Comparison of ENCODE assay signal across 26 mouse cellular contexts in genomic region chr19:23947871-23948270, GRCm38 (mm10).
DNase-seq lines count a peak whose midpoint lies in the region; ATAC-seq and TF ChIP-seq lines count a peak whose summit lies in the region.
"Had no signal": no experiment of that assay in that cellular context is flagged by ENCODE, and none has a peak within 500 bp of the region (broad histone marks: within the 10 kb centered on the region; RNA-seq: fewer than 3 reads in every experiment).

No protein-coding gene starts in this region.

- H3K9me3 ChIP-seq in forebrain, embryonic 11.5 days (ENCODE audit: control insufficient read depth, low read length), result no peaks in the 10 kb centered on the region
- no peaks in the 10 kb centered on the region for H3K9me3 ChIP-seq in forebrain, embryonic 16.5 days (ENCODE audit: control insufficient read depth, low read length)
- no peaks in the 10 kb centered on the region for H3K9me3 ChIP-seq in hindbrain, embryonic 10.5 days
- H3K9me3 ChIP-seq in hindbrain, embryonic 14.5 days (ENCODE audit: control insufficient read depth, low read length), result no peaks in the 10 kb centered on the region
- H3K9me3 ChIP-seq in midbrain, embryonic 11.5 days (ENCODE audit: control insufficient read depth, low read length), result no peaks in the 10 kb centered on the region
- no peaks in the 10 kb centered on the region for H3K9me3 ChIP-seq in midbrain, postnatal 0 days (ENCODE audit: low read length)
- H3K9me3 ChIP-seq: embryonic facial prominence, embryonic 12.5 days; embryonic facial prominence, embryonic 15.5 days; forebrain, embryonic 13.5 days; heart, embryonic 15.5 days; hindbrain, embryonic 12.5 days; intestine, embryonic 15.5 days had no signal

- no peaks in the 10 kb centered on the region for H3K36me3 ChIP-seq in forebrain, embryonic 11.5 days (ENCODE audit: control insufficient read depth, insufficient read depth, low read length)
- H3K36me3 ChIP-seq in forebrain, embryonic 16.5 days (ENCODE audit: control insufficient read depth, insufficient read depth), result peaks cover 4% of the 10 kb centered on the region; the same call in 1 of the 2 replicates
- H3K36me3 ChIP-seq in hindbrain, embryonic 10.5 days, result no peaks in the 10 kb centered on the region
- peaks cover 37% of the 10 kb centered on the region for H3K36me3 ChIP-seq in hindbrain, embryonic 14.5 days (replicated peaks; ENCODE audit: control insufficient read depth, insufficient read depth)
- H3K36me3 ChIP-seq in midbrain, embryonic 11.5 days (ENCODE audit: control insufficient read depth, insufficient read depth, low read length), result no peaks in the 10 kb centered on the region
- H3K36me3 ChIP-seq in midbrain, postnatal 0 days (ENCODE audit: insufficient read depth, low read length), result peaks cover 31% of the 10 kb centered on the region
- H3K36me3 ChIP-seq: embryonic facial prominence, embryonic 12.5 days; embryonic facial prominence, embryonic 15.5 days; heart, embryonic 12.5 days; heart, embryonic 15.5 days; intestine, embryonic 15.5 days had no signal

- no peak for ATAC-seq in forebrain, embryonic 11.5 days (replicated peaks; ENCODE audit: low FRiP score)
- ATAC-seq in forebrain, embryonic 16.5 days, result no peak
- no peak for ATAC-seq in hindbrain, embryonic 14.5 days (ENCODE audit: low FRiP score)
- no peak for ATAC-seq in midbrain, embryonic 11.5 days (ENCODE audit: low FRiP score)
- ATAC-seq in midbrain, postnatal 0 days (ENCODE audit: low FRiP score), result no peak
- ATAC-seq: forebrain, embryonic 13.5 days had no signal

- DNase-seq in forebrain, embryonic 11.5 days (ENCODE audit: low spot score), result no peak
- no peak for DNase-seq in hindbrain, embryonic 10.5 days (ENCODE audit: low spot score)
- DNase-seq in hindbrain, embryonic 14.5 days (ENCODE audit: low spot score), result no peak
- peak; percentile 81 for DNase-seq in midbrain, embryonic 11.5 days (ENCODE audit: low spot score, missing footprints)
- no peak for DNase-seq in midbrain, postnatal 0 days (ENCODE audit: low spot score)
- DNase-seq: adrenal gland, adult 2 months; adrenal gland, postnatal 14 days; B cell, adult 2 months; cerebellum, adult 11 months; cerebellum, adult 2 months; cerebellum, adult 9-11 months; cerebellum, postnatal 25 days; gastrocnemius, postnatal 25 days; heart, adult 2 months; heart, postnatal 10 days; heart, postnatal 4 days; kidney, adult 11 months had no signal

- H3K27me3 ChIP-seq in forebrain, embryonic 11.5 days (ENCODE audit: control insufficient read depth, insufficient read depth, low read length), result no peaks in the 10 kb centered on the region
- H3K27me3 ChIP-seq in forebrain, embryonic 16.5 days (replicated peaks; ENCODE audit: control insufficient read depth, insufficient read depth, low read length), result no peaks in the 10 kb centered on the region
- peaks cover 6% of the 10 kb centered on the region for H3K27me3 ChIP-seq in hindbrain, embryonic 10.5 days (ENCODE audit: insufficient read depth, poor library complexity, severe bottlenecking)
- no peaks in the 10 kb centered on the region for H3K27me3 ChIP-seq in hindbrain, embryonic 14.5 days (ENCODE audit: control insufficient read depth, insufficient read depth, low read length)
- peaks cover 3% of the 10 kb centered on the region; the same call in 1 of the 2 replicates for H3K27me3 ChIP-seq in midbrain, embryonic 11.5 days (ENCODE audit: control insufficient read depth, insufficient read depth, low read length)
- H3K27me3 ChIP-seq in midbrain, postnatal 0 days (ENCODE audit: insufficient read depth, low read length), result no peaks in the 10 kb centered on the region
- H3K27me3 ChIP-seq: CH12.LX; embryonic facial prominence, embryonic 12.5 days; embryonic facial prominence, embryonic 15.5 days; forebrain, embryonic 13.5 days; heart, embryonic 15.5 days; hindbrain, embryonic 12.5 days; intestine, embryonic 15.5 days had no signal

- no peak overlapping the region for H3K9ac ChIP-seq in forebrain, embryonic 11.5 days (ENCODE audit: low read length)
- H3K9ac ChIP-seq in forebrain, embryonic 16.5 days (replicated peaks; ENCODE audit: low read depth, low read length), result no peak overlapping the region
- H3K9ac ChIP-seq in hindbrain, embryonic 14.5 days, result no peak overlapping the region
- H3K9ac ChIP-seq in midbrain, embryonic 11.5 days (ENCODE audit: low read length), result no peak overlapping the region
- no peak overlapping the region for H3K9ac ChIP-seq in midbrain, postnatal 0 days (replicated peaks; ENCODE audit: low read length, poor library complexity, severe bottlenecking)
- H3K9ac ChIP-seq: embryonic facial prominence, embryonic 12.5 days; embryonic facial prominence, embryonic 15.5 days; forebrain, embryonic 13.5 days; heart, embryonic 12.5 days; heart, embryonic 15.5 days; hindbrain, embryonic 12.5 days; intestine, embryonic 15.5 days had no signal

- TF ChIP-seq CTCF in midbrain, postnatal 0 days (IDR thresholded peaks at IDR 0.05), result no peak

- H3K4me1 ChIP-seq in forebrain, embryonic 11.5 days (replicated peaks; ENCODE audit: control insufficient read depth, insufficient read depth, low read length), result peaks cover 5% of the 10 kb centered on the region; the same call in 1 of the 2 replicates
- no peaks in the 10 kb centered on the region; the same call in 1 of the 2 replicates for H3K4me1 ChIP-seq in forebrain, embryonic 16.5 days (replicated peaks; ENCODE audit: control insufficient read depth, insufficient read depth, low read length)
- H3K4me1 ChIP-seq in hindbrain, embryonic 10.5 days (replicated peaks), result peaks cover 16% of the 10 kb centered on the region
- H3K4me1 ChIP-seq in hindbrain, embryonic 14.5 days (replicated peaks; ENCODE audit: control insufficient read depth, insufficient read depth, low read length), result no peaks in the 10 kb centered on the region
- peaks cover 12% of the 10 kb centered on the region for H3K4me1 ChIP-seq in midbrain, embryonic 11.5 days (ENCODE audit: control insufficient read depth, insufficient read depth, low read length)
- no peaks in the 10 kb centered on the region for H3K4me1 ChIP-seq in midbrain, postnatal 0 days (ENCODE audit: insufficient read depth, low read length)
- H3K4me1 ChIP-seq: embryonic facial prominence, embryonic 15.5 days; intestine, embryonic 15.5 days had no signal

- no peak overlapping the region for H3K4me3 ChIP-seq in forebrain, embryonic 11.5 days (ENCODE audit: low read depth, low read length)
- H3K4me3 ChIP-seq in forebrain, embryonic 16.5 days (replicated peaks; ENCODE audit: low read length), result no peak overlapping the region
- H3K4me3 ChIP-seq in hindbrain, embryonic 10.5 days, result no peak overlapping the region
- no peak overlapping the region for H3K4me3 ChIP-seq in hindbrain, embryonic 14.5 days (replicated peaks; ENCODE audit: low read length)
- H3K4me3 ChIP-seq in midbrain, embryonic 11.5 days (ENCODE audit: low read depth, low read length), result no peak overlapping the region
- no peak overlapping the region for H3K4me3 ChIP-seq in midbrain, postnatal 0 days (ENCODE audit: low read depth, low read length)
- H3K4me3 ChIP-seq: embryonic facial prominence, embryonic 12.5 days; embryonic facial prominence, embryonic 15.5 days; forebrain, embryonic 13.5 days; heart, adult 2 months; heart, embryonic 12.5 days; heart, embryonic 15.5 days; hindbrain, embryonic 12.5 days; intestine, embryonic 15.5 days had no signal

- H3K27ac ChIP-seq in forebrain, embryonic 11.5 days (ENCODE audit: low read depth, low read length), result 0 out of 2 replicates have a peak overlapping the region, but pooled peaks have one; percentile 25
- no peak overlapping the region for H3K27ac ChIP-seq in forebrain, embryonic 16.5 days (ENCODE audit: low read length)
- peak overlapping the region; percentile 70 for H3K27ac ChIP-seq in hindbrain, embryonic 10.5 days
- H3K27ac ChIP-seq in hindbrain, embryonic 14.5 days, result no peak overlapping the region
- H3K27ac ChIP-seq in midbrain, embryonic 11.5 days (ENCODE audit: low read depth, low read length), result no peak overlapping the region
- no peak overlapping the region for H3K27ac ChIP-seq in midbrain, postnatal 0 days (ENCODE audit: low read depth, low read length)
- H3K27ac ChIP-seq: embryonic facial prominence, embryonic 12.5 days; embryonic facial prominence, embryonic 15.5 days; forebrain, embryonic 13.5 days; heart, adult 2 months; heart, embryonic 15.5 days; hindbrain, embryonic 12.5 days; intestine, embryonic 15.5 days had no signal

- 0 out of 2 replicates have a peak overlapping the region, but pooled peaks have one; percentile 11 for H3K4me2 ChIP-seq in forebrain, embryonic 11.5 days (ENCODE audit: low read depth, low read length, severe bottlenecking)
- no peak overlapping the region for H3K4me2 ChIP-seq in forebrain, embryonic 16.5 days (ENCODE audit: low read length)
- no peak overlapping the region for H3K4me2 ChIP-seq in hindbrain, embryonic 14.5 days (replicated peaks)
- no peak overlapping the region for H3K4me2 ChIP-seq in midbrain, embryonic 11.5 days
- no peak overlapping the region for H3K4me2 ChIP-seq in midbrain, postnatal 0 days (ENCODE audit: low read depth, low read length, poor library complexity, severe bottlenecking)
- H3K4me2 ChIP-seq: embryonic facial prominence, embryonic 12.5 days; embryonic facial prominence, embryonic 15.5 days; forebrain, embryonic 13.5 days; heart, embryonic 12.5 days; heart, embryonic 15.5 days; hindbrain, embryonic 12.5 days; intestine, embryonic 15.5 days had no signal

- 9% methylated on average over 4 of the region's 4 CpGs for WGBS in forebrain, embryonic 11.5 days
- 14% methylated on average over 4 of the region's 4 CpGs for WGBS in forebrain, embryonic 16.5 days
- WGBS in hindbrain, embryonic 10.5 days, result 24% methylated on average over 4 of the region's 4 CpGs
- WGBS in hindbrain, embryonic 14.5 days, result 27% methylated on average over 4 of the region's 4 CpGs
- WGBS in midbrain, embryonic 11.5 days, result 5% methylated on average over 4 of the region's 4 CpGs
- WGBS in midbrain, postnatal 0 days, result 23% methylated on average over 4 of the region's 4 CpGs

Comparison
In these comparisons a context has a peak if more than half of its experiments do, and no peak if none do; other contexts are left out.
1. H3K27ac ChIP-seq: peak in forebrain, embryonic 11.5 days (single experiment) and hindbrain, embryonic 10.5 days (single experiment); none in forebrain, embryonic 16.5 days (single experiment), hindbrain, embryonic 14.5 days (single experiment), midbrain, embryonic 11.5 days (single experiment) and midbrain, postnatal 0 days (single experiment).